Mouse (Mus musculus): ENCODE results near the gene Brd7.

DNA sequence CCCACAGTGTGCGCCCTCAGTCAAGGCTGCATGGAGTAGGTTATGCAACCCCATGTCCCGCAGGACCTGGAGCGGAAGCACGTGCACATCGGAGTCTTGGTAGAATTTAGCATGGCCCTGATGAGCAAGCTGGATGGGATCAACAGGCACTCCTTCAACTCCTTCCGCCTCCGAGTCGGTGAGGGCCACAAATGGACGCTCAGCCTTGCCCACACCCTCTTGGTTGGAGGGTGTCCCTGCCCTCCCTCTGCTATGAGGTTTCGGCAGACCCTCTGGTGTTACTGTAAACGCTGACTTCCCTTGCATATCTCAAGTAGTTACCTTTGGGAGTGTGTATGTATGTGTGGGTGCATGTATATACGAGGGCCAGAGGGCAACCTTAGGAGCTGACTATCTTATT is 35.7 kb downstream of the Brd7 start:
- TF ChIP-seq ZMIZ1 (IDR thresholded peaks at IDR 0.05; ENCODE audit: low read depth, low read length): no peak
- no peak for TF ChIP-seq CTCF (conservative IDR thresholded peaks at IDR 0.05 in 1 of 2, IDR thresholded peaks at IDR 0.05 in 1 of 2; ENCODE audit: low read depth in 2 of 2, low read length in 2 of 2)
- no peak for TF ChIP-seq HCFC1 (IDR thresholded peaks at IDR 0.05; ENCODE audit: low read depth, low read length)
- no peak for TF ChIP-seq TBP (conservative IDR thresholded peaks at IDR 0.05; ENCODE audit: low read depth, low read length)
- no peak for TF ChIP-seq ZKSCAN1 (IDR thresholded peaks at IDR 0.05; ENCODE audit: borderline replicate concordance, low read depth, low read length)
